Mouse (Mus musculus): ENCODE data around the gene Rims1. TPM values are rescaled to one million over a fixed set of nuclear protein-coding genes. Genes with fewer than 3 reads are reported as not detected.

The Rims1 gene
- polyA plus RNA-seq, 1 experiment from 2014 or later: 2.1 TPM

DNA sequence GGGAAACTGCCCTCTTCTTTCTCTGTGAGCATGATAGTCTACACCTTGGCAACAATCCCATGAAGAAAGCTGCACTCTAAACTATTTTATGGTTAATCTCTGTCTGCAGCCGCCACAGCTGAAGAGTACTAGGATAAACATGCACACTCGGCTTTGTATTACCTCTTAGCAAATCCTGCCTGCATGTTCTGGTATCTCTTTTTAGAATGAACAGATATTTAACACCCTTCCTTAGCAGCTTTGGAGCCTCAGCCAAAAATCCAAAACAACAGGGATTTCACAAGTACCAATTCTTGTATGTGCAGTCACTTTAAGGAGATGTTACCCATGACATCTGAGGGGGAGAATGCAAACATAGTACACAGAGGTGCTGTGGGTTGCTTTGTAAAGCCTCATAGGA is 545.5 kb downstream of the Rims1 start:
- no peak overlapping the region for H3K27ac ChIP-seq (ENCODE audit: low read depth, low read length)
- H3K36me3 ChIP-seq (ENCODE audit: control insufficient read depth, insufficient read depth, low read length): no peaks in the 10 kb centered on the region
- no peaks in the 10 kb centered on the region for H3K27me3 ChIP-seq (ENCODE audit: control insufficient read depth, insufficient read depth, low read length)
- no peak overlapping the region for H3K9ac ChIP-seq (ENCODE audit: low read depth, low read length)
- no peak overlapping the region for H3K4me2 ChIP-seq
- WGBS (ENCODE audit: insufficient replicate concordance): 89% methylated on average over 2 of the region's 2 CpGs
- H3K9me3 ChIP-seq (replicated peaks; ENCODE audit: control insufficient read depth, low read length): no peaks in the 10 kb centered on the region
- H3K4me1 ChIP-seq (ENCODE audit: control insufficient read depth, insufficient read depth, low read length): no peaks in the 10 kb centered on the region
- no peak overlapping the region for H3K4me3 ChIP-seq (ENCODE audit: low read depth, low read length)
- ATAC-seq (replicated peaks; ENCODE audit: insufficient number of reproducible peaks, low FRiP score, low TSS enrichment): no peak

DNA sequence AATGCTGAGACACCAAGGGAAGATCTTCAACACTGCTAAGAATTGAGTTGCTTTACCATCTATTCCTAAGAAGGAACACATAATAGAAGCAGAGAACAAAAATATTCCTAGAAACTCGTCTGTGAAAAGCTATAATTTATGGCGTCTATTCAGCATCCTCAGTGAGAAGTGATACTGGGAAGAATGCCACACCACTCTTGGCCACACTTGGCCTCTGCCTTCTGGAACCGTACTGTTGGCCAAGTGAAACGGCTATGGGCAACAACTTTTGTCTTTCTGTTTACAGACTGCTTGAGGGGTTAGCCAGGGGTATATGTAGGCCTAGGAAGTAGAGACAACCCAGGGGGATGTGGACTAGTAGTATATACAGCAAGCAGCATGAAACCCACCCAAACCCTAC is 547.4 kb downstream of the Rims1 start:
- no peaks in the 10 kb centered on the region for H3K4me1 ChIP-seq (ENCODE audit: control insufficient read depth, insufficient read depth, low read length)
- 69% methylated on average over 4 of the region's 4 CpGs for WGBS (ENCODE audit: insufficient replicate concordance)
- no peaks in the 10 kb centered on the region for H3K36me3 ChIP-seq (ENCODE audit: control insufficient read depth, insufficient read depth, low read length)
- ATAC-seq (replicated peaks; ENCODE audit: insufficient number of reproducible peaks, low FRiP score, low TSS enrichment): no peak
- no peak overlapping the region for H3K9ac ChIP-seq (ENCODE audit: low read depth, low read length)
- no peak overlapping the region for H3K4me2 ChIP-seq
- no peaks in the 10 kb centered on the region for H3K27me3 ChIP-seq (ENCODE audit: control insufficient read depth, insufficient read depth, low read length)
- no peak overlapping the region for H3K27ac ChIP-seq (ENCODE audit: low read depth, low read length)
- no peaks in the 10 kb centered on the region for H3K9me3 ChIP-seq (replicated peaks; ENCODE audit: control insufficient read depth, low read length)
- no peak overlapping the region for H3K4me3 ChIP-seq (ENCODE audit: low read depth, low read length)

DNA sequence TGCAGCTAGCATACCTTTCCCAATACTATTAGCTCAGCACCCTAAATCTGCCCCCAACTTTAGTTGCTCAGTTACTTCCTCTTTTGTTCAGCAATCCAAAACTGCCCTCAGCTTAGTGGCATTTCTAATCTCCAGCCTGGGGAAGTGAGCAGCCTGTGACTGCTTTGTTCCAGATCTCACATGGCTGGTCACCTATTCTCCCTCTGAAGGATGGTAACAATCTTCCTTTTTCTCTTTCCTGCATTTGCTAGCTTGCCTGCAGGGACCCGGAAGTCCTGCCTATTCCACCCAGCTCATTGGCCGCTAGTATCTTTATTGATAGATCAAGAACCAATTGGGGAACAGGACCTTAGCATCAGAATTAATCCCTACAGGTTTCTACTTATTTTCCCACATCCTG is 551.5 kb downstream of the Rims1 start:
- Histone ChIP-seq H3K9ac (ENCODE audit: low read depth, low read length) (no peak overlapping the region), H3K36me3 (ENCODE audit: control insufficient read depth, insufficient read depth, low read length) (no peaks in the 10 kb centered on the region), H3K4me3 (ENCODE audit: low read depth, low read length) (no peak overlapping the region), H3K4me2 (no peak overlapping the region), H3K4me1 (ENCODE audit: control insufficient read depth, insufficient read depth, low read length) (no peaks in the 10 kb centered on the region), H3K27ac (ENCODE audit: low read depth, low read length) (no peak overlapping the region), H3K27me3 (ENCODE audit: control insufficient read depth, insufficient read depth, low read length) (no peaks in the 10 kb centered on the region), H3K9me3 (replicated peaks; ENCODE audit: control insufficient read depth, low read length) (no peaks in the 10 kb centered on the region)
- 83% methylated on average over 2 of the region's 2 CpGs for WGBS (ENCODE audit: insufficient replicate concordance)
- no peak for ATAC-seq (replicated peaks; ENCODE audit: insufficient number of reproducible peaks, low FRiP score, low TSS enrichment)

DNA sequence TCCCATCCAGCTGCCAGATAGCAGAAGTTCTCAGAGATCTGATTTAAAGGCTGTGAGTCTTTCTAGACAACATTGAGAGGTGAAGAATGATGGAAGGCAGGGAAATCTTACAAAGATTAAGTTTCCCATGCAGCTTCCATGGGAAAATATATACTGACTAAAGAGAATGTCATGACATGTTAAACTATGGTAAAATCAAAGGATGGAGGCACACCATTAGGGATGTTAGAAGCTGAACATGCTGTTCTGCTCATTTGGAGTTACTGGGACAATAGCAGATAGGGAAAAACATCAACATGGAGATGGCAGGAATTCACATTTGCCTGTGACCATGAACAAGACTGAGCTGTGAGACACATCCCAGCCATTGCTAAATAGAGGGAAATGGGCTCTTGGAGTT is 552.9 kb downstream of the Rims1 start:
- Histone ChIP-seq H3K36me3 (ENCODE audit: control insufficient read depth, insufficient read depth, low read length) (no peaks in the 10 kb centered on the region), H3K27me3 (ENCODE audit: control insufficient read depth, insufficient read depth, low read length) (no peaks in the 10 kb centered on the region), H3K4me3 (ENCODE audit: low read depth, low read length) (no peak overlapping the region), H3K4me1 (ENCODE audit: control insufficient read depth, insufficient read depth, low read length) (no peaks in the 10 kb centered on the region), H3K9me3 (replicated peaks; ENCODE audit: control insufficient read depth, low read length) (no peaks in the 10 kb centered on the region), H3K9ac (ENCODE audit: low read depth, low read length) (no peak overlapping the region), H3K4me2 (no peak overlapping the region), H3K27ac (ENCODE audit: low read depth, low read length) (no peak overlapping the region)
- ATAC-seq (replicated peaks; ENCODE audit: insufficient number of reproducible peaks, low FRiP score, low TSS enrichment): no peak

DNA sequence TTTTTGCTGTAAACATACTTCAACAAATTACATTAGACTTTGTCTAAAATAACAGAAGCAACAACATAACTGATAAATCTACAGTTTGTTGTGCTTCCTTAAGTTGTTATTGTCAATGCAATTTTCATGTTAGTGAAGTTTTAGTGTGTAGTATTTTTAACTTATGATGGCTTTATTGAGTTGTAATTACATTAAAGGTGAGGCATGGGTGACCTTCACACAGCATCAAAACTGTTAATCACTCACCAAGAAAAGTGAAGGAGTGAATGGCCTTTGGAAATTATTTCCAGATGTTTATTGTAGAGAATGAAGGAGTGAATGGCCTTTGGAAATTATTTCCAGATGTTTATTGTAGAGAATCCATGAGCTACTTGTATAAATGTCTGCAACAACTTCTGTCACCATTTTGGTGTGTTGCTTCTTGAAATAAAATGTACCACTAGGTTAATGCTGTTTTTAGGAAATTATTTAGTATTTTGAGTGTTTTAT is 556.9 kb downstream of the Rims1 start:
- ATAC-seq (replicated peaks; ENCODE audit: insufficient number of reproducible peaks, low FRiP score, low TSS enrichment): no peak
- Histone ChIP-seq H3K9ac (ENCODE audit: low read depth, low read length) (no peak overlapping the region), H3K4me3 (ENCODE audit: low read depth, low read length) (no peak overlapping the region)

DNA sequence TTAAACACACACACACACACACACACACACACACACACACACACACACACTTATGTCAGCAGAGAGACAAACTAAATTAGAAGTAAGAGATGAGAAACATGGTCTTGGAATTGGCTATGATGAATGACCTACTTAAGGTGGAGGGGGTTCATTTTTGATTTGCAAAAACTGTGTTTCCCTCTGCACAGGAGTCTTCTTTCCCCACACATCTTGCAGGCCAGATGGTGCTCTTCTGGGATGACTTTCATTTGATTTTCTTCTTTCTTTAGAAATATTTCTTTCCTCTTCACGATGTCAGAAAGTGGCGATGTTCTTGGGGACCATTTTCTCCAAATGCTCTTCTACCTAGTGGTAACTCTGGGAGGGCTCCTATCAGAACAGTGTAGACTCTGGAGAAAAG is 560.0 kb downstream of the Rims1 start:
- Histone ChIP-seq H3K27ac (ENCODE audit: low read depth, low read length) (no peak overlapping the region), H3K27me3 (ENCODE audit: control insufficient read depth, insufficient read depth, low read length) (no peaks in the 10 kb centered on the region), H3K4me3 (ENCODE audit: low read depth, low read length) (no peak overlapping the region), H3K9ac (ENCODE audit: low read depth, low read length) (no peak overlapping the region), H3K9me3 (replicated peaks; ENCODE audit: control insufficient read depth, low read length) (no peaks in the 10 kb centered on the region), H3K36me3 (ENCODE audit: control insufficient read depth, insufficient read depth, low read length) (no peaks in the 10 kb centered on the region), H3K4me2 (no peak overlapping the region), H3K4me1 (ENCODE audit: control insufficient read depth, insufficient read depth, low read length) (no peaks in the 10 kb centered on the region)
- no peak for ATAC-seq (replicated peaks; ENCODE audit: insufficient number of reproducible peaks, low FRiP score, low TSS enrichment)
- WGBS (ENCODE audit: insufficient replicate concordance): 89% methylated on average over 2 of the region's 2 CpGs

More for the DNA sequence above, 556.9 kb downstream of the Rims1 start:
- Histone ChIP-seq H3K9me3 (replicated peaks; ENCODE audit: control insufficient read depth, low read length) (no peaks in the 10 kb centered on the region), H3K4me1 (ENCODE audit: control insufficient read depth, insufficient read depth, low read length) (no peaks in the 10 kb centered on the region), H3K36me3 (ENCODE audit: control insufficient read depth, insufficient read depth, low read length) (no peaks in the 10 kb centered on the region), H3K27me3 (ENCODE audit: control insufficient read depth, insufficient read depth, low read length) (no peaks in the 10 kb centered on the region), H3K27ac (ENCODE audit: low read depth, low read length) (no peak overlapping the region), H3K4me2 (no peak overlapping the region)
